Mouse (Mus musculus) stomach, embryonic 16.5 days (tissue): Measurements from ENCODE around the gene Slc43a2. TPM values are rescaled to one million over a fixed set of nuclear protein-coding genes. Genes with fewer than 3 reads are reported as not detected.
"Not testable (repeated sequence)": the region's sequence is repeated elsewhere in the genome, so short reads cannot be mapped to it uniquely, and the experiment has no call there.

ENCODE experiments used
- ATAC-seq: fragments of 200-750 bp; cut with Nextera tagmentation; 2 replicates; pipeline ENCODE4 v1.8.0; 2017; ENCODE audit warnings: moderate number of reproducible peaks, moderate TSS enrichment; ENCODE audit not compliant: insufficient read depth, low FRiP score
- H3K27ac ChIP-seq: fragments of 300-500 bp; sonication (generic); 2 replicates; pipeline ENCODE4 v1.5.1; 2014; ENCODE audit warnings: low read length
- H3K27me3 ChIP-seq: fragments of 300-500 bp; sonication (generic); 2 replicates; pipeline ENCODE4 v1.6.1; 2014; ENCODE audit warnings: low read length, control low read depth, mixed read lengths; ENCODE audit not compliant: control insufficient read depth, insufficient read depth
- H3K36me3 ChIP-seq: fragments of 300-500 bp; sonication (generic); 2 replicates; pipeline ENCODE4 v1.6.1; 2014; ENCODE audit warnings: low read length; ENCODE audit not compliant: control insufficient read depth, insufficient read depth
- H3K4me1 ChIP-seq: fragments of 300-500 bp; sonication (generic); 2 replicates; pipeline ENCODE4 v1.6.1; 2014; ENCODE audit warnings: low read length, control low read depth, mixed read lengths; ENCODE audit not compliant: control insufficient read depth, insufficient read depth
- H3K4me2 ChIP-seq: fragments of 300-500 bp; sonication (generic); 2 replicates; pipeline ENCODE4 v1.6.1; 2014; ENCODE audit warnings: low read depth, low read length, mixed read lengths
- H3K4me3 ChIP-seq: fragments of 300-500 bp; sonication (generic); replicated peaks from 2 replicates; pipeline ENCODE4 v1.5.1; 2014; ENCODE audit warnings: mild to moderate bottlenecking, low read length
- H3K9ac ChIP-seq: fragments of 300-500 bp; sonication (generic); 2 replicates; pipeline ENCODE4 v1.6.1; 2014; ENCODE audit warnings: low read length
- H3K9me3 ChIP-seq: fragments of 300-500 bp; sonication (generic); replicated peaks from 2 replicates; pipeline ENCODE4 v1.6.1; 2016; ENCODE audit warnings: low read length, control low read depth; ENCODE audit not compliant: control insufficient read depth
- WGBS: fragments of 180-500 bp; shearing (Covaris S2); extraction: QIAGEN DNeasy Blood & Tissue Kit; methylation state at CpG from one replicate; pipeline ENCODE4 v1.1.7; 2014; 5-methylcytosine and 5-hydroxymethylcytosine counted together
- polyA plus RNA-seq: library from polyadenylated mRNA; unstranded; fragments of >200 nt; fragmentation: Nextera tagmentation; extraction: Ambion mirVana; gene quantifications from 2 replicates; pipeline ENCODE4 v1.2.1, GENCODE M21; 2015

Gene Slc43a2
- polyA plus RNA-seq, 1 experiment from 2014 or later = 5.0 TPM

- H3K27ac ChIP-seq, H3K9me3 ChIP-seq, ATAC-seq, H3K27me3 ChIP-seq, H3K4me1 ChIP-seq, H3K4me3 ChIP-seq, H3K4me2 ChIP-seq, H3K9ac ChIP-seq: not testable (repeated sequence)
- peaks cover 28% of the 10 kb centered on the region for H3K36me3 ChIP-seq
- WGBS = 95% methylated on average over 16 of the region's 17 CpGs
Measured at GRCm38 (mm10) chr11:75599802-75600201, 68.3 kb downstream of the Slc43a2 start.

DNA sequence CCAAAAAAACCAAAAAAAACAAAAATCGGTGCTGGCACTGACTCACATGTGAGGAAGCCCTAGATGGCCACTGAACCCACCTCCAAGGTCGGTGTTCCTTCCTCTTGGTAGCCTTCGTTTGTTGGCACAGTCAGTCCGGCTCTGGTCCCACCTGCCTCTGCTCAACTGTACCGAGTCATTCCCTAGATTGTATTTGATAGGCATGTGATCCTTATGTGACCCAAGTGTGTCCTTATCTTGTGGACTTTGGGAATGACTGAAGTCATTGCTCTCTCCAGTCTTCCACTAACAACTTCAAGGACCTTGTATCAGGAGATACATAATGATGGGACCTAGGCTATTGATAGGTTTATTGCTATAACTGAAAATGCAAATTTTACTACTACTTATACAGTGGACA lies 73.3 kb downstream of the Slc43a2 start:
- Histone ChIP-seq H3K4me1 (no peaks in the 10 kb centered on the region), H3K27ac (peak overlapping the region; percentile 6; the same call in 1 of the 2 replicates), H3K9ac (no peak overlapping the region), H3K4me2 (no peak overlapping the region), H3K27me3 (no peaks in the 10 kb centered on the region), H3K36me3 (peaks cover 27% of the 10 kb centered on the region), H3K9me3 (no peaks in the 10 kb centered on the region), H3K4me3 (no peak overlapping the region)
- 88% methylated on average over 5 of the region's 5 CpGs for WGBS
- ATAC-seq = no peak; the same call in 1 of the 2 replicates

DNA sequence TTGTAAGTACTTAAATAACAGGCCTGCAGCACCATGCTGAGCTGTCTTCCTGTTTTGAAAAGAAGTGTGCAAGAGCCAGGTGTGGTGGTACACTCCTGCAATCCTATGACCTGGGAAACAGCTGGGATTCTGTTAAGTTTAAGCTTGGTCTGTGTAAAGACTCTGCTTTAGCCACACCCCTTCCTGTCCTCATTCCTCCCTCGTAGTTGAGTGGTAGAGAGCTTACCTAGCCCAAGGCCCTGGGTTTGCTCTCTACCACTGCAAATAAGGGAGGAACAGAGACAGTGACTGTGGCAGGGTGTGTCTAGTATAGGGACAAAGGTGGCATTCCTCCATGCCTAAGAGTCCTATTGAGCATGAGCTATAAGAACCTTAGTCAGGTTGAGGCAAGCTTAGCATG lies 73.8 kb downstream of the Slc43a2 start:
- Histone ChIP-seq H3K4me3 (no peak overlapping the region), H3K27me3 (no peaks in the 10 kb centered on the region), H3K9me3 (no peaks in the 10 kb centered on the region), H3K4me1 (no peaks in the 10 kb centered on the region), H3K9ac (no peak overlapping the region), H3K27ac (peak overlapping the region; percentile 6; the same call in 1 of the 2 replicates), H3K4me2 (no peak overlapping the region), H3K36me3 (peaks cover 26% of the 10 kb centered on the region)
- WGBS = 29% methylated on average over 1 of the region's 1 CpGs
- peak; percentile 74; the same call in 1 of the 2 replicates for ATAC-seq

DNA sequence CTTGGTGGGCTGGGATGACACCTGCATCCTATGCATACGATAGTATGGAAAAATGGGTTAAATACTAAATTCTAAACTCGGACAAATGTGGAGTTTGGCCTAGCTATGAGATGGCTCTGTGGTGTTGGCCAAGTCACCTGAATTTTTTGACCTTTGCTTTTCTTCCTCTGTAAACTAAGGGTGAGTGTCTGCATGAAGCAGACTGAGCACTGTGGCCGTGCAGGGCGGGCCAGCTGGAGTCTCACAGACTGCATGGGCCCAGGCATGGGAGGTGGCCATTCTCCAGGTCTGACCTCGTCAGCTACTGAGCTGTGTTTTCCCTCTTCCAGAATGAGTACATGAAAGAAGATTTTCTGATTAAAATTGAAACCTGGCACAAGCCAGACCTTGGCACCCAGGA lies 77.3 kb downstream of the Slc43a2 start:
- Histone ChIP-seq H3K4me3 (no peak overlapping the region), H3K4me2 (no peak overlapping the region), H3K27ac (no peak overlapping the region), H3K9me3 (no peaks in the 10 kb centered on the region), H3K36me3 (peaks cover 16% of the 10 kb centered on the region; the same call in 1 of the 2 replicates), H3K27me3 (no peaks in the 10 kb centered on the region), H3K4me1 (no peaks in the 10 kb centered on the region), H3K9ac (no peak overlapping the region)
- ATAC-seq = no peak
- 85% methylated on average over 5 of the region's 5 CpGs for WGBS

GRCm38 (mm10) chr11:75610021-75610420 lies 78.5 kb downstream of the Slc43a2 start:
- ATAC-seq = no peak
- Histone ChIP-seq H3K36me3 (peaks cover 6% of the 10 kb centered on the region; the same call in 1 of the 2 replicates), H3K27ac (no peak overlapping the region), H3K4me1 (no peaks in the 10 kb centered on the region), H3K9me3 (no peaks in the 10 kb centered on the region), H3K4me3 (no peak overlapping the region), H3K4me2 (no peak overlapping the region), H3K9ac (no peak overlapping the region), H3K27me3 (no peaks in the 10 kb centered on the region)
- 85% methylated on average over 2 of the region's 2 CpGs for WGBS

DNA sequence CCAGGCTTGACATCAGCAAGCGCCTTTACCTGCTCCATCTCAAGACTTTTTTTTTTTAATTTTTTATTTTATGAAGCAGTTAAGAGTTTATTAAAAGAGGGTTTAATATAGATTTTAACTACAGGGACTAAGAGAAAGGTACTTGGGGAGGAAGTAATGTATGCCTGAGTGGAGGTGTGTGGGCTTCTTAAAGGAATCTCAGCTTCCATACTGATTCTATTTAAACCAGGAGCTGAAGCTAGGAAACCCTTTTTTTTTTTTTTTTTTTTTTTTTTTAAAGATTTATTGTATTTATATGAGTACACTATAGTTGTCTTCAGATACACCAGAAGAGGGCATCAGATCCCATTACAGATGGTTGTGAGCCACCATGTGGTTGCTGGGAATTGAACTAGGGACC lies 83.3 kb downstream of the Slc43a2 start:
- Histone ChIP-seq H3K9me3 (no peaks in the 10 kb centered on the region), H3K4me3 (no peak overlapping the region), H3K36me3 (peaks cover 14% of the 10 kb centered on the region), H3K9ac (no peak overlapping the region), H3K4me2 (no peak overlapping the region), H3K27ac (no peak overlapping the region), H3K4me1 (no peaks in the 10 kb centered on the region), H3K27me3 (no peaks in the 10 kb centered on the region)
- no peak for ATAC-seq
- 97% methylated on average over 1 of the region's 1 CpGs for WGBS

DNA sequence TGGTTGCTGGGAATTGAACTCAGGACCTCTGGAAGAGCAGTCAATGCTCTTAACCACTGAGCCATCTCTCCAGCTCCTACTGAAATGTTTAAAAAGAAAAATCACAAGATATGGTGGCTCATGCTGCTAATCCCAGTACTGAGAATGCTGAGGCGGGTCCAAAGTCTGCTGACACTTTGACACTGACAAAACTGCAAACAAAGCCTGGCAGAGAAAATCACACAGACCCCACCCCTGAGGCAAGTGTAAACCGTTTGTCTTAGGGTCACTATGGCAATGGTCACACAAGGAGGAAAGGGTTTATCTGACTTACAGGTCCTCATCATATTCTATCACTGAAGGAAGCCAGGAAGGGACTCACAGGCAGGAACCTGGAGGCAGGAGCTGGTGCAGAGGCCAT lies 84.1 kb downstream of the Slc43a2 start:
- Histone ChIP-seq H3K9me3 (no peaks in the 10 kb centered on the region), H3K4me2 (no peak overlapping the region), H3K27ac (no peak overlapping the region), H3K36me3 (peaks cover 20% of the 10 kb centered on the region), H3K4me1 (peaks cover 2% of the 10 kb centered on the region; the same call in 1 of the 2 replicates), H3K4me3 (no peak overlapping the region), H3K27me3 (no peaks in the 10 kb centered on the region), H3K9ac (no peak overlapping the region)
- WGBS = 71% methylated on average over 2 of the region's 2 CpGs
- ATAC-seq = no peak

DNA sequence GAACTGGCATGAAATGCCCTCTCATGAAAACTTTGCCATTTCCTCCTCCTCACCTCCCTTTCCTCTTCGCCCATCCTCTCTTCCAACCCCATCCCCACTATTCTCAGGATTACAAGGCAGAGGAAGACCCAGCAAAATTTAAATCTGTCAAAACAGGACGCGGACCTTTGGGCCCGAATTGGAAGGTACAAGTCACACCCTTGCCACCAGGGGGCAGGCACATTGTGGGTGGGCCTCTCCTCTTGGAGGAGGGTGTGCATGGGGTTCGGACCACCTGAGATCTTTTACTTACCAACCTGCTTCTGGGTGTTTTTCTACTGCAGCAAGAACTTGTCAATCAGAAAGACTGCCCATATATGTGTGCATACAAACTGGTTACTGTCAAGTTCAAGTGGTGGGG lies 87.6 kb downstream of the Slc43a2 start:
- Histone ChIP-seq H3K27ac (no peak overlapping the region), H3K9me3 (no peaks in the 10 kb centered on the region), H3K4me1 (peaks cover 5% of the 10 kb centered on the region; the same call in 1 of the 2 replicates), H3K4me2 (no peak overlapping the region), H3K27me3 (no peaks in the 10 kb centered on the region), H3K9ac (no peak overlapping the region), H3K36me3 (peaks cover 26% of the 10 kb centered on the region), H3K4me3 (no peak overlapping the region)
- ATAC-seq = no peak
- 77% methylated on average over 5 of the region's 5 CpGs for WGBS

GRCm38 (mm10) chr11:75620136-75620780 lies 88.8 kb downstream of the Slc43a2 start:
- H3K27me3 ChIP-seq = no peaks in the 10 kb centered on the region
- H3K9ac ChIP-seq = 0 out of 2 replicates have a peak overlapping the region, but pooled peaks have one; percentile 14
- WGBS = 73% methylated on average over 12 of the region's 12 CpGs
- peak; percentile 64 for ATAC-seq
- peak overlapping the region; percentile 3 for H3K27ac ChIP-seq
- no peaks in the 10 kb centered on the region for H3K9me3 ChIP-seq
- no peak overlapping the region for H3K4me3 ChIP-seq
- H3K4me2 ChIP-seq = no peak overlapping the region
- peaks cover 27% of the 10 kb centered on the region for H3K36me3 ChIP-seq
- H3K4me1 ChIP-seq = peaks cover 5% of the 10 kb centered on the region; the same call in 1 of the 2 replicates
